Mouse (Mus musculus) adrenal gland, adult 18-20 months (tissue): ENCODE results near the gene Dmac2. TPM values are rescaled to one million over a fixed set of nuclear protein-coding genes. Genes with fewer than 3 reads are reported as not detected.
"Not testable (repeated sequence)": the region's sequence is repeated elsewhere in the genome, so short reads cannot be mapped to it uniquely, and the experiment has no call there.

ENCODE experiments used
- DNase-seq, 2 experiments: peaks; one replicate each; pipeline ENCODE4 v3.0.0; 2021 to 2022; ENCODE audit warnings: low spot score in 2 of 2
- long read RNA-seq, 2 experiments: library from polyadenylated mRNA; stranded (forward); transcript quantifications; one replicate each; pipeline ENCODE4 v2.0.0; 2021
- total RNA-seq, 2 experiments: library from RNA; stranded (reverse); gene quantifications; 1 replicate in 1 of 2; 2 replicates in 1 of 2; pipeline ENCODE4 v1.2.3; 2021

The Dmac2 gene
- total RNA-seq = 10 to 100 TPM; 24.2 to 30.5 TPM
- long read RNA-seq, experiment 1, transcript Dmac2-201 (6 exons, 1,465 nt) = major isoform, 9 of 13 reads
- long read RNA-seq, experiment 1, partial matches to known transcripts = 2 of 13 reads
- long read RNA-seq, experiment 1, other reads (novel, unspliced or antisense) = 2 of 13 reads
- long read RNA-seq, experiment 2, transcript Dmac2-201 (6 exons, 1,465 nt) = major isoform, 18 of 25 reads
- long read RNA-seq, experiment 2, partial matches to known transcripts = 4 of 25 reads
- long read RNA-seq, experiment 2, other reads (novel, unspliced or antisense) = 3 of 25 reads

GRCm38 (mm10) chr7:25618865-25619721 lies at the start of gene Dmac2:
Gene Dmac2 (plus strand): TSS chr7:25619414.
- peak; percentile 89 to 91 for DNase-seq

- not testable (repeated sequence) for DNase-seq
Observed at GRCm38 (mm10) chr7:25573806-25574205, 45.4 kb upstream of the Dmac2 start.

- DNase-seq = no peak
Observed at GRCm38 (mm10) chr7:25575105-25575504, 44.1 kb upstream of the Dmac2 start.

DNA sequence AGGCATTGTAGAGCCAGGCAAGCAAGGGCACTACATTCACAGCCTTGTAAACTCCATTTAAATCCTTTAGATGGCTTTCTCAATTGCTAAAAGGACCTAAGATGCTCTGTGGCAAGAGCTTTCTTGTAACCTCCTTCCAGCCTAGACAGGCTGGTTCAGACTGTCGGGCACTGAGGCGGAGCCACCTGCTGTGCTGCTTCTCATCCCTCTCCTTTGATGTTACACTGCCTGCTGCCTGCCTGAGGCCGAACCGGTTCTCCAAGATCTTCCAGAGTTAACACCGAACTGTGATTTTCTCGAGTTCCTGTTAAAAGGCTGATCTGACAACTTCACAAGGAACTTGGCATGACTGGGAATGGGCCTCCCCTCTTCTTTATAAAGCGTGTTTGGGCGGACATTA lies 43.3 kb upstream of the Dmac2 start:
- DNase-seq = no peak

DNA sequence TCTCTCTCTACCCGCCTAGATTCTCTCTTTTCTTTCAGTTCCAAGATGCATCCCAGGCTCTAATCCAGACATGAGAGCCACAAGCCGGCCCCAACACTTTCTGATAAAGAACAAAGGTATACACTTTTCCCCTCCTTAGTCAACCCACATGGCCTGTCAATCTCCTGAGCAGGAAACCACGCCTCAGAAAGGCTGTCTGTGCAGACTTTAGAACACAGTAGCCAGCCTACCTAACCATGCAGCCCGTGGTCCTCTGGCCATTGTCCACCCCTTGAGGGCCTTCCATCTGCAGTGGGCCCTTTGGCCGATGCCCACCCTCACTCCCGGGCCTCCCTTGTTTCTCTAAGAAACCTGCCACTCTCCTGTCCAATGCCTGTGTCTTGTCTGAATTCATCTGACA lies 42.9 kb upstream of the Dmac2 start:
- not testable (repeated sequence) for DNase-seq

DNA sequence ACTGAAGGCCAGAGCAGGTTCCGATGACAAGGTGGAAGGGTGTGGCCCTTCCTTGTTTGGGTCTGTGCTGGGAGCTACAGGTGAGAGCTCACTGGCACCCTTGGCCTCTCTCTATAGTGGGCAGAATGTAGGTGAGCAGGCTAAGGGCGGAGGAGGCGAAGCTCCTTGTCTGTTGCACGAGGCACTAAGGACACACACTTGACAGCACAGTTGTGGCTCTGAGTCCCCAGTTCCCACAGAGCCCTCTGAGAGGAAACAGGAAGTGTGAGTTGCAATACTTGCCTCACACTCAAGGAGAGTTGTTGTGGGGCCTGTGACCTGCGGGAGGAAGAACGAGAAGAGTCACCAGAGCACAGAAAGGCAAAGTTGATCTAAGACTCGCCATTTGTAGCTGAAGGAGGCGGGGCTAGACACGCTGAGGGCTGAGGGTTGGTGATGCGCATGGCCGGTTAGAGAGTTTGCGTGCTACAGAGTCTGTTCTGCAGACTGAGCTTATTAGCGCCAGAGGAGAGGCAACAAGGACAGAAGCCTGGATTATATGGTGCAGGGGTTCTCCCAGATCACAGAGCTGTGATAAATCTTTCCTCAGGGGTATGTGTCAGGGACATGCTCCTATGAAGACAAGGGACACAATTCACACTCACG lies 42.3 kb upstream of the Dmac2 start:
- DNase-seq = not testable (repeated sequence)

DNA sequence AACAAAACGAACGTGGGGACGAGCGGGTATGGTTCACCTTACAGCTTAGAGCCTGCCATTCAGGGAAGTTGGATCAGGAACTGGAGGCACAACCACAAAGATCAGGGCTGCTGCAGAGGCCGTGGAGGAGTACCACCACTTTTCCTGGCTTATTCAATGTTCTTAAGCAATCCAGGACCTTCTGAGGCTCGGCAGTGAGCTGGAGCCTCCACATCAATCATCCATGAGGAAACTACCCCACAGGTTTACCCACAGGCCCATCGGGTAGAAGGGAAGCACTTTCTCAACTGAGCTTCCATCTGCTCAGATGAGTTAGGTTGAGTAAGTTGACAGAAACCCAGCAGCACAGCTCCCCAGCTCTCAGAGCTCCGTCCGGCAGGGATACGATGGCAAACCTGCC lies 39.8 kb upstream of the Dmac2 start:
- DNase-seq = no peak

GRCm38 (mm10) chr7:25582301-25582810 lies 36.9 kb upstream of the Dmac2 start:
- DNase-seq = no peak

DNA sequence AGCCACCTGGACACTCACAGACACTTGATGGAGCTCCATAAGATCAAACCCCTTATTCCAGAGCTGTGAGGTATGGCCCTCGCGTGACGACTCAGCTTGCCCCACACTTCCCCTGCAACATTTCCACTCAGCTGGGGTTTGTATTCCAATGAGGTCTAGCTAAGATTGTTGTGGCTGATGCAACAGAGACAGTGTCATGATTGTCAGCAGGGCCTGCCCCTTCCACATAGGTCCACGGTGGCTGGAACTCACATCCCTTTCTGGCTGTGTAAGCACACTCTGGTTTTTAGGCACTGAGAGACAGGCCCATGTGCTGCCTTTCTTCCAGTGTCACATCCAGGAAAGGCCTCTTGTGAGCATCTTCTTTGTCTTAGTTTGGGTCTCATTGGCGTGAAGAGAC lies 34.6 kb upstream of the Dmac2 start:
- DNase-seq = no peak

GRCm38 (mm10) chr7:25585351-25586204 lies 33.6 kb upstream of the Dmac2 start:
- DNase-seq = no peak

DNA sequence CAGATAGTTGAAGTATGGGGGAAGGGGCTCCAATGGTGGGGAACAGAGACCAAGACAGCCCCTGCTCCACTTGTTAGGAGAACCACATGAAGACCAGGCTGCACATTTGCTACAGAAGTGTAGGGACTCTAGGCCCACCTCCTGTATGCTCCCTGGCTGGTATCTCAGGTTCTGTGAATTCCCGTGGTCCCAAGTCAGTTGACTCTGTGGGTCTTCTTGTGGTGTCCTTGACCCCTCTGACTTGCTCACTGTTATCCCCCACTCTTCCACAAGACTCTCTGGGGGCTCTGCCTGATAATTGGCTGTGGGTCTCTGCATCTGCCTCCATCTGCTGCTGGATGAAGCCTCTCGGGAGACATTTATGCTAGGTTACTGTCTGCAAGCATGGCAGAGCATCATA lies 28.0 kb upstream of the Dmac2 start:
- no peak for DNase-seq

DNA sequence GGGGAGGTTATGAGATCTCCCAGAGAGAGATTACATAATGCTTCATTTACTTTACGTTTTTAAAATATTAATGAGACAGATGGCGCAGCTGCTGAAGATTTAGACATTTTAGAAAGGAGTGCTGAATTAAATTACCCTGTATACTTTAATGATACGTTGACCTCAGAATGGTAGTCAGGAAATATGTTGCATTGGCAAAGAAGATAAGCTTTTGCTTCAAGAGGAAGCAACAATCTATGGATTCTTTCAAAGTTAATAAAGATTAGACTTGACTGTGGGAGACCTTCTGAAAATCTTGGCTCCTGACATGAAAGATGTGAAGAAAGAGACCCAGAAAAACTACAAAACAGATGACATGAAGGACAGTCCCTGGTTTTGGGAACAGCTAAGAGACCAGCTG lies 25.4 kb upstream of the Dmac2 start:
- no peak for DNase-seq

DNA sequence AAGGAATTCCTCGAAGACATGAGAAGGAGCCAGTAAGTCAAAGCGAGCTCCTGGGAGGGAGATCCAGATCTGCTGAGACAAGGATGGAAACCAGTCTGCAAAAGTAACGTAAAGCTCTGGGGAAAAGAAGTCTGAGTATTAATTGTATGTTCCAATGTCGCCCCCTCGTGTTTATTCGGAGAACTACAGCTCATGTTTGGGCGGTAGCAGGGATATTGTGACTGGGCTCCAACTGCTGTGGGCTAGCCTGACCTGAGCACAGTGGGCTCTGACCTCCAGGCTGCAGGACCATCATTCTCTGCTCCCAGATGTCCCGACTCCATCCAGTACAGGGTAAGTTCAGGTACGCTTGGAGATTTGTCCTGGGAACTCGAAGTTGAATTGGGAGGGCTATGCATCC lies 19.6 kb upstream of the Dmac2 start:
- DNase-seq = peak; percentile 57 to 68

DNA sequence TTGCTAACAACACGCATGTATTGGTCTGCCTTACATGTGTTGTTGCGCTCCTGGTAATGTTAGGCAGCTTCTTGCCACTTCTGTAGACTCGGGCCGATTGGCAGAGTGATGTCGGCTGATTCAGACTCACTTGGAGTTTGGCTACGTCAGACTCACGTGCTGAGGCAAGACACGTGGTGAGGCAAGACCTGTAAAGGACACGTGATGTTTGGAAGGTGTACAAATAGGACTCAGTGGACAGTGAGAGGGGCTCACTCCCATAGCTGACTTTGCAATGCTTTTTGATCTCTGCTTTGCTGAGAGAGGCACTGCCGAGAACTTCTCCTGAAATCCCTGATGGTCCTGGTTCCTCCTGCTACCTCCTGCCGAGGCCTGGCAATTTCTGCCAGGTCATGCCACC lies 18.5 kb upstream of the Dmac2 start:
- no peak for DNase-seq

DNA sequence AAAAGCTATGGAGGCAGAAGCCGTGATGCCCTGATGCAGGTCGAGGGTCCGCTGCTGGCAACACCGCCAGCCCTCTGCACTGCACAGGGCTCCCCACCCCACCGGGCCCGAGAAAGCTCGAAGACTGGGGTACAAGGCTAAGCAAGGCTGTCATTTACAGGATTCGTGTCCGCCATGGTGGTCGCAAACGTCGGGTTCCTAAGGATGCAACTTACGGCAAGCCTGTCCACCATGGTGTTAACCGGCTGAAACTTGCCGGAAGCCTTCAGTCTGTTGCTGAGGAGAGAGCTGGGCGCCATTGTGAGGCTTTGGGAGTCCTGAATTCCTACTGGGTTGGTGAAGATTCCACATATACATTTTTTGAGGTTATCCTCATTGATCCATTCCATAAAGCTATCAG lies 17.9 kb upstream of the Dmac2 start:
- DNase-seq = no peak

DNA sequence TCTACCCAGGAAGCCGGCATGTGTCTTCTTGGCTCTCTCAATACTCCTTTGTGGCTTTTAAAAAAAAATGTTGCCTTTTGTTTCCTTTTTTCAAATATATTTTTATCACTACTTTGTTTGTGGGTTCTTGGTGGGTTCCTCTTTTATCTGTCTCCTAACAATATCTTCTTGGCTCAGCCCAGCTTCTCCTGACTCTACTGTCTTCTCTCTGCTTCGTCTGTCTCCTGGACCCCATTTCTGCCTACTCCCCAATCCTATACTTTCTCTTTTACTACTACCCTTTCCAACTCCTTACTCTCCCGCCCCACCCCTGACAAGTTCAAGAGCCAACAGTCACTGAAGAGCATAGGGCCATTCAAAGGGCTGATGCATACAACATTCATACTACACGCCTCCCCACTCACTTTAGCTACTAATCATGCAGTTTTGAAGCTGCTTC lies 12.6 kb upstream of the Dmac2 start:
- no peak for DNase-seq

DNA sequence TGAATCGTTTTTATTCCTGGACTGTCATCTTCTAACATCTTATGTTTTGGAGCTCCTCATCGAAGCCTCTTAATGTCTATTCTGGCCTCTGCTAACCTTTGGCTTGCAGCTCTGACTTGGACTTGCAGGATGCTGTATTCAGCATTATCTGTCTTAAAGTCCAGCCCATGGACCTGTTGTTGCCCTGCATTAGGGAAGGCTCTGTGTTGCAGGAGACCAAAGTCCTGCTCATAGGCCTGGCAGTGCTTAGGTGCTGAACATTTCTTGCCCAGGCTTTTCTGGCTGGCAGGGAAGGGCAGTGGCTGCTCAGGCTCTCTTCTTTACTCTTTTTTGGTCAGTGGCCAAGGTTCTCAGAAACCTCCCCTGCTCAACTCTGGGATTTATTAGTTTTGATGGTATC lies 12.0 kb upstream of the Dmac2 start:
- no peak for DNase-seq

- DNase-seq = no peak
Observed at GRCm38 (mm10) chr7:25610056-25610455, 9.2 kb upstream of the Dmac2 start.

DNA sequence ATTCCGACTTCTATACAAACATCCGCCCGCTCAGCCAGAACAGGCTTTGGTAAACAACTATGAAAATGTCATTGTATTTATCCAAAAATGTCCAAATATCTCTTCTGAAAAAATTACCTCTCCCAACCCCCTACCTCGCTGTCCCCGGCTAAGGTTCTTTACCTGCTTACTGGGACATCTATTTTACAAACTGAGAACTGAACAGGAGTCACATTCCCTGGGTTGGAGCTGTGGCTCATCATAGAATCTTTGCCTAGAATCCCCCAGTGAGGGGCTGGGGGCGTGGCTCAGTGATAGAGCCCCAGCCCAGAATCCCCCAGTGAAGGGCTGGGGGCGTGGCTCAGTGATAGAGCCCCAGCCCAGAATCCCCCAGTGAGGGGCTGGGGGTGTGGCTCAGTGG lies 7.7 kb upstream of the Dmac2 start:
- DNase-seq = no peak

GRCm38 (mm10) chr7:25614086-25614485 lies 5.1 kb upstream of the Dmac2 start:
- DNase-seq = no peak
